Mouse (Mus musculus): ENCODE data around the gene Uhrf2. TPM values are rescaled to one million over a fixed set of nuclear protein-coding genes. Genes with fewer than 3 reads are reported as not detected.

Uhrf2 gene
- total RNA-seq, 2 experiments from 2014 or later: 53.7 to 72.0 TPM

GRCm38 (mm10) chr19:30117775-30118174, 87.5 kb downstream of the Uhrf2 start:
- ATAC-seq (replicated peaks; ENCODE audit: poor library complexity, severe bottlenecking): no peak

- ATAC-seq (replicated peaks; ENCODE audit: poor library complexity, severe bottlenecking): no peak
These were observed 88.3 kb downstream of the Uhrf2 start for GRCm38 (mm10) chr19:30118344-30119312.

- no peak for ATAC-seq (replicated peaks; ENCODE audit: poor library complexity, severe bottlenecking)
These were observed 94.8 kb downstream of the Uhrf2 start for GRCm38 (mm10) chr19:30124999-30125669.

- no peak for ATAC-seq (replicated peaks; ENCODE audit: poor library complexity, severe bottlenecking)
These were observed 95.4 kb downstream of the Uhrf2 start for GRCm38 (mm10) chr19:30125670-30126059.

- ATAC-seq (replicated peaks; ENCODE audit: poor library complexity, severe bottlenecking): peak; percentile 20
These were observed 97.9 kb downstream of the Uhrf2 start for GRCm38 (mm10) chr19:30128177-30128576.

- ATAC-seq (replicated peaks; ENCODE audit: poor library complexity, severe bottlenecking): no peak
These were observed 106.0 kb downstream of the Uhrf2 start for GRCm38 (mm10) chr19:30136308-30136707.

Other genes starting within 250 kb of the Uhrf2 start
- 20.2 and 22.3 TPM in 2 replicates for gene 9930021J03Rik, start 224.5 kb upstream of the Uhrf2 start, total RNA-seq (2014; fragmentation: Nextera tagmentation)
- 9.6 and 13.0 TPM in 2 replicates for gene 9930021J03Rik, start 224.5 kb upstream of the Uhrf2 start, total RNA-seq (2017)
- gene Ranbp6, start 217.5 kb upstream of the Uhrf2 start, total RNA-seq (2014; fragmentation: Nextera tagmentation): 8.8 and 13.2 TPM in 2 replicates
- gene Ranbp6, start 217.5 kb upstream of the Uhrf2 start, total RNA-seq (2017): 19.2 and 27.7 TPM in 2 replicates
- not detected in 2 replicates for gene Il33, start 105.4 kb upstream of the Uhrf2 start, total RNA-seq (2014; fragmentation: Nextera tagmentation)
- gene Il33, start 105.4 kb upstream of the Uhrf2 start, total RNA-seq (2017): not detected in 2 replicates
- not detected in 2 replicates for gene Trpd52l3, start 26.7 kb upstream of the Uhrf2 start, total RNA-seq (2014; fragmentation: Nextera tagmentation)
- gene Trpd52l3, start 26.7 kb upstream of the Uhrf2 start, total RNA-seq (2017): not detected in 2 replicates
- gene Gldc, start 144.9 kb downstream of the Uhrf2 start, total RNA-seq (2014; fragmentation: Nextera tagmentation): not detected in 2 replicates
- not detected in 2 replicates for gene Gldc, start 144.9 kb downstream of the Uhrf2 start, total RNA-seq (2017)
- gene Mbl2, start 202.4 kb downstream of the Uhrf2 start, total RNA-seq (2014; fragmentation: Nextera tagmentation): not detected in 2 replicates
- gene Mbl2, start 202.4 kb downstream of the Uhrf2 start, total RNA-seq (2017): not detected in 2 replicates